Mouse (Mus musculus): Measurements from ENCODE around the gene Trex1.

GRCm38 (mm10) chr9:109093786-109094552, 34.4 kb upstream of the Trex1 start:
- TF ChIP-seq POLR2A (IDR thresholded peaks at IDR 0.05; ENCODE audit: insufficient read depth, low read depth, low read length) (no peak), CTCF (IDR thresholded peaks at IDR 0.05) (no peak), EP300 (IDR thresholded peaks at IDR 0.05; ENCODE audit: insufficient read depth, low read depth, low read length) (no peak)

Data from heart, adult 2 months (tissue).